30 mouse cellular contexts compared by ENCODE assay signal in genomic region chr5:143976232-143976631, GRCm38 (mm10). TPM values are rescaled to one million over a fixed set of nuclear protein-coding genes. Genes with fewer than 3 reads are reported as not detected.
DNase-seq lines count a peak whose midpoint lies in the region; ATAC-seq and TF ChIP-seq lines count a peak whose summit lies in the region.
"Had no signal": no experiment of that assay in that cellular context is flagged by ENCODE, and none has a peak within 500 bp of the region (broad histone marks: within the 10 kb centered on the region; RNA-seq: fewer than 3 reads in every experiment).

No protein-coding gene starts in this region.

- no peaks in the 10 kb centered on the region for H3K27me3 ChIP-seq in heart, embryonic 11.5 days (ENCODE audit: control insufficient read depth, insufficient read depth, low read length)
- H3K27me3 ChIP-seq in liver, embryonic 12.5 days (replicated peaks) = no peaks in the 10 kb centered on the region
- H3K27me3 ChIP-seq in liver, postnatal 0 days (ENCODE audit: insufficient read depth, low read length) = no peaks in the 10 kb centered on the region
- H3K27me3 ChIP-seq in hindbrain, embryonic 13.5 days = no peaks in the 10 kb centered on the region
- H3K27me3 ChIP-seq in stomach, postnatal 0 days (ENCODE audit: control insufficient read depth, insufficient read depth, low read length) = no peaks in the 10 kb centered on the region
- H3K27me3 ChIP-seq: embryonic facial prominence, embryonic 12.5 days; hindbrain, embryonic 12.5 days; limb, embryonic 13.5 days; midbrain, embryonic 15.5 days; neural tube, embryonic 15.5 days; Patski had no signal

- TF ChIP-seq CTCF in bone marrow, adult 2 months (IDR thresholded peaks at IDR 0.05; ENCODE audit: control insufficient read depth, insufficient read depth, low read length) = no peak
- no peak for TF ChIP-seq CTCF in liver, postnatal 0 days (IDR thresholded peaks at IDR 0.05; ENCODE audit: low read depth)
- TF ChIP-seq CTCF in stomach, postnatal 0 days (IDR thresholded peaks at IDR 0.05; ENCODE audit: low read depth) = no peak

- ATAC-seq in heart, embryonic 11.5 days (replicated peaks; ENCODE audit: insufficient number of reproducible peaks, low FRiP score, low TSS enrichment) = no peak
- peak; percentile 50 for ATAC-seq in liver, embryonic 12.5 days
- ATAC-seq in liver, postnatal 0 days = no peak
- ATAC-seq in hindbrain, embryonic 13.5 days (ENCODE audit: low FRiP score) = no peak
- ATAC-seq in stomach, postnatal 0 days (ENCODE audit: low FRiP score, low TSS enrichment) = no peak
- ATAC-seq: midbrain, embryonic 15.5 days had no signal

- no peak overlapping the region for H3K4me2 ChIP-seq in heart, embryonic 11.5 days
- peak overlapping the region; percentile 59 for H3K4me2 ChIP-seq in liver, embryonic 12.5 days
- H3K4me2 ChIP-seq in liver, postnatal 0 days (ENCODE audit: low read depth, low read length) = peak overlapping the region; percentile 33; the same call in 1 of the 2 replicates
- no peak overlapping the region for H3K4me2 ChIP-seq in hindbrain, embryonic 13.5 days
- H3K4me2 ChIP-seq in stomach, postnatal 0 days (replicated peaks; ENCODE audit: low read depth) = no peak overlapping the region
- H3K4me2 ChIP-seq: embryonic facial prominence, embryonic 12.5 days; hindbrain, embryonic 12.5 days; limb, embryonic 13.5 days; lung, embryonic 14.5 days; midbrain, embryonic 15.5 days; neural tube, embryonic 15.5 days had no signal

- H3K4me3 ChIP-seq in heart, embryonic 11.5 days (ENCODE audit: low read depth, low read length) = no peak overlapping the region
- no peak overlapping the region for H3K4me3 ChIP-seq in bone marrow, adult 2 months (replicated peaks; ENCODE audit: control insufficient read depth, low read depth, low read length)
- no peak overlapping the region for H3K4me3 ChIP-seq in liver, embryonic 12.5 days
- H3K4me3 ChIP-seq in liver, postnatal 0 days (ENCODE audit: low read depth, low read length) = no peak overlapping the region
- H3K4me3 ChIP-seq in hindbrain, embryonic 13.5 days = no peak overlapping the region
- no peak overlapping the region for H3K4me3 ChIP-seq in stomach, postnatal 0 days (ENCODE audit: low read depth, low read length)
- H3K4me3 ChIP-seq: embryonic facial prominence, embryonic 12.5 days; heart, embryonic 10.5 days; hindbrain, embryonic 12.5 days; limb, embryonic 13.5 days; midbrain, embryonic 10.5 days; midbrain, embryonic 15.5 days; neural tube, embryonic 15.5 days had no signal

- 0 out of 2 replicates have a peak overlapping the region, but pooled peaks have one; percentile 22 for H3K9ac ChIP-seq in heart, embryonic 11.5 days (ENCODE audit: low read depth, low read length)
- no peak overlapping the region for H3K9ac ChIP-seq in liver, embryonic 12.5 days
- no peak overlapping the region for H3K9ac ChIP-seq in liver, postnatal 0 days (replicated peaks)
- H3K9ac ChIP-seq in hindbrain, embryonic 13.5 days = no peak overlapping the region
- no peak overlapping the region for H3K9ac ChIP-seq in stomach, postnatal 0 days (ENCODE audit: low read length)
- H3K9ac ChIP-seq: embryonic facial prominence, embryonic 12.5 days; hindbrain, embryonic 12.5 days; limb, embryonic 13.5 days; lung, embryonic 14.5 days; midbrain, embryonic 15.5 days; neural tube, embryonic 15.5 days had no signal

- no peak overlapping the region for H3K27ac ChIP-seq in heart, embryonic 11.5 days (ENCODE audit: low read depth, low read length)
- peak overlapping the region; percentile 19; the same call in 1 of the 2 replicates for H3K27ac ChIP-seq in bone marrow, adult 2 months (ENCODE audit: control insufficient read depth, insufficient read depth, low read depth, low read length, poor library complexity)
- peak overlapping the region; percentile 83 for H3K27ac ChIP-seq in liver, embryonic 12.5 days
- H3K27ac ChIP-seq in liver, postnatal 0 days (ENCODE audit: low read depth) = peak overlapping the region; percentile 50; the same call in 1 of the 2 replicates
- no peak overlapping the region for H3K27ac ChIP-seq in hindbrain, embryonic 13.5 days
- H3K27ac ChIP-seq in stomach, postnatal 0 days (replicated peaks) = no peak overlapping the region
- H3K27ac ChIP-seq: embryonic facial prominence, embryonic 12.5 days; heart, embryonic 10.5 days; hindbrain, embryonic 12.5 days; limb, embryonic 13.5 days; midbrain, embryonic 10.5 days; midbrain, embryonic 15.5 days; neural tube, embryonic 15.5 days had no signal

- peaks cover 8% of the 10 kb centered on the region; the same call in 1 of the 2 replicates for H3K4me1 ChIP-seq in heart, embryonic 11.5 days (ENCODE audit: control insufficient read depth, insufficient read depth, low read length)
- peaks cover 4% of the 10 kb centered on the region for H3K4me1 ChIP-seq in bone marrow, adult 2 months (ENCODE audit: control insufficient read depth, insufficient read depth, low read length)
- H3K4me1 ChIP-seq in liver, embryonic 12.5 days = peaks cover 62% of the 10 kb centered on the region
- H3K4me1 ChIP-seq in liver, postnatal 0 days (ENCODE audit: insufficient read depth) = peaks cover 30% of the 10 kb centered on the region
- H3K4me1 ChIP-seq in hindbrain, embryonic 13.5 days (replicated peaks) = peaks cover 4% of the 10 kb centered on the region; the same call in 1 of the 2 replicates
- H3K4me1 ChIP-seq in stomach, postnatal 0 days (replicated peaks; ENCODE audit: control insufficient read depth, insufficient read depth) = no peaks in the 10 kb centered on the region
- H3K4me1 ChIP-seq: embryonic facial prominence, embryonic 12.5 days; midbrain, embryonic 15.5 days had no signal

- TF ChIP-seq POLR2A in bone marrow, adult 2 months (IDR thresholded peaks at IDR 0.05; ENCODE audit: borderline replicate concordance, control insufficient read depth, low read depth, low read length) = no peak

- no peaks in the 10 kb centered on the region for H3K9me3 ChIP-seq in heart, embryonic 11.5 days (replicated peaks; ENCODE audit: control insufficient read depth, low read length)
- H3K9me3 ChIP-seq in liver, embryonic 12.5 days (replicated peaks) = no peaks in the 10 kb centered on the region
- H3K9me3 ChIP-seq in liver, postnatal 0 days (ENCODE audit: low read length) = no peaks in the 10 kb centered on the region
- no peaks in the 10 kb centered on the region for H3K9me3 ChIP-seq in hindbrain, embryonic 13.5 days
- no peaks in the 10 kb centered on the region for H3K9me3 ChIP-seq in stomach, postnatal 0 days (ENCODE audit: control insufficient read depth, low read length)
- H3K9me3 ChIP-seq: embryonic facial prominence, embryonic 12.5 days; G1E; heart, embryonic 10.5 days; hindbrain, embryonic 12.5 days; limb, embryonic 13.5 days; midbrain, embryonic 10.5 days; midbrain, embryonic 15.5 days; neural tube, embryonic 15.5 days had no signal

- H3K36me3 ChIP-seq in heart, embryonic 11.5 days (ENCODE audit: control insufficient read depth, insufficient read depth, low read length) = no peaks in the 10 kb centered on the region
- no peaks in the 10 kb centered on the region for H3K36me3 ChIP-seq in liver, embryonic 12.5 days
- no peaks in the 10 kb centered on the region for H3K36me3 ChIP-seq in liver, postnatal 0 days (replicated peaks; ENCODE audit: insufficient read depth, low read length)
- H3K36me3 ChIP-seq in hindbrain, embryonic 13.5 days = no peaks in the 10 kb centered on the region
- no peaks in the 10 kb centered on the region for H3K36me3 ChIP-seq in stomach, postnatal 0 days (ENCODE audit: control insufficient read depth, insufficient read depth, low read length)
- H3K36me3 ChIP-seq: embryonic facial prominence, embryonic 12.5 days; heart, embryonic 10.5 days; hindbrain, embryonic 12.5 days; limb, embryonic 13.5 days; midbrain, embryonic 10.5 days; midbrain, embryonic 15.5 days; neural tube, embryonic 15.5 days had no signal

- no peak for DNase-seq in heart, adult 11 months
- DNase-seq in liver, postnatal 0 days = no peak
- DNase-seq in stomach, postnatal 0 days (ENCODE audit: low spot score) = no peak
- DNase-seq: adrenal gland, postnatal 10 days; cerebellum, adult 11-12 months; cerebellum, adult 9-11 months; embryo, embryonic 11 days; gastrocnemius, postnatal 14 days; heart, postnatal 36 days; kidney, adult 11 months; kidney, postnatal 14 days; layer of hippocampus, adult 9-11 months; lung, embryonic 14.5 days; lung, postnatal 14 days; right cerebral cortex, postnatal 4 days had no signal

- no peak for TF ChIP-seq EP300 in liver, postnatal 0 days (IDR thresholded peaks at IDR 0.05; ENCODE audit: low read depth)
- TF ChIP-seq EP300 in stomach, postnatal 0 days (optimal IDR thresholded peaks at IDR 0.05) = no peak

- WGBS in heart, embryonic 11.5 days (ENCODE audit: insufficient replicate concordance) = 75% methylated on average over 11 of the region's 11 CpGs
- WGBS in bone marrow, adult 2 months = 82% methylated on average over 11 of the region's 11 CpGs
- 68% methylated on average over 11 of the region's 11 CpGs for WGBS in liver, embryonic 12.5 days (ENCODE audit: insufficient replicate concordance)
- WGBS in liver, postnatal 0 days (ENCODE audit: insufficient replicate concordance) = 75% methylated on average over 11 of the region's 11 CpGs
- 92% methylated on average over 11 of the region's 11 CpGs for WGBS in hindbrain, embryonic 13.5 days
- 83% methylated on average over 11 of the region's 11 CpGs for WGBS in stomach, postnatal 0 days

RNA-seq across cellular contexts. Expression of gene Ccz1, which starts 38.4 kb away (rescaled TPM):
- polyA plus RNA-seq in heart, embryonic 11.5 days (2014; fragmentation: Nextera tagmentation; extraction: Ambion mirVana) = 67.2 and 72.1 TPM in 2 replicates
- 29.1 and 44.4 TPM in 2 replicates for polyA plus RNA-seq in bone marrow, adult 2 months (2011; ENCODE audit: insufficient read depth, insufficient read length, low replicate concordance, missing spikeins)
- 58.9 and 62.1 TPM in 2 replicates for polyA plus RNA-seq in liver, embryonic 12.5 days (2016; fragmentation: Nextera tagmentation; extraction: Ambion mirVana)
- polyA plus RNA-seq in liver, postnatal 0 days (2015; fragmentation: Nextera tagmentation; extraction: Ambion mirVana) = 30.5 and 31.5 TPM in 2 replicates
- polyA plus RNA-seq in hindbrain, embryonic 13.5 days (2015; fragmentation: Nextera tagmentation; extraction: Ambion mirVana) = 80.9 and 88.5 TPM in 2 replicates
- 57.1 and 59.6 TPM in 2 replicates for polyA plus RNA-seq in stomach, postnatal 0 days (2015; fragmentation: Nextera tagmentation; extraction: Ambion mirVana)

RNA-seq across cellular contexts. Expression of gene Rsph10b, which starts 43.4 kb away (rescaled TPM):
- 0.43 and 1.5 TPM in 2 replicates for polyA plus RNA-seq in heart, embryonic 11.5 days (2014; fragmentation: Nextera tagmentation; extraction: Ambion mirVana)
- 1.9 and 4.8 TPM in 2 replicates for polyA plus RNA-seq in bone marrow, adult 2 months (2011; ENCODE audit: insufficient read depth, insufficient read length, low replicate concordance, missing spikeins)
- 0.28 and 0.37 TPM in 2 replicates for polyA plus RNA-seq in liver, embryonic 12.5 days (2016; fragmentation: Nextera tagmentation; extraction: Ambion mirVana)
- 0.19 and 0.23 TPM in 2 replicates for polyA plus RNA-seq in liver, postnatal 0 days (2015; fragmentation: Nextera tagmentation; extraction: Ambion mirVana)
- polyA plus RNA-seq in hindbrain, embryonic 13.5 days (2015; fragmentation: Nextera tagmentation; extraction: Ambion mirVana) = 3.1 and 3.2 TPM in 2 replicates
- polyA plus RNA-seq in stomach, postnatal 0 days (2015; fragmentation: Nextera tagmentation; extraction: Ambion mirVana) = 0.19 and 0.27 TPM in 2 replicates
- polyA plus RNA-seq: G1E had no signal

RNA-seq across cellular contexts. Expression of gene Gm42421, which starts 48.3 kb away (rescaled TPM):
- polyA plus RNA-seq in heart, embryonic 11.5 days (2014; fragmentation: Nextera tagmentation; extraction: Ambion mirVana) = 0.62 and 0.82 TPM in 2 replicates
- 1.5 and 4.5 TPM in 2 replicates for polyA plus RNA-seq in bone marrow, adult 2 months (2011; ENCODE audit: insufficient read depth, insufficient read length, low replicate concordance, missing spikeins)
- polyA plus RNA-seq in liver, embryonic 12.5 days (2016; fragmentation: Nextera tagmentation; extraction: Ambion mirVana) = 0.18 TPM in 1 of 2 replicates, not detected in the other
- 0.19 TPM in 1 of 2 replicates, not detected in the other for polyA plus RNA-seq in liver, postnatal 0 days (2015; fragmentation: Nextera tagmentation; extraction: Ambion mirVana)
- polyA plus RNA-seq in hindbrain, embryonic 13.5 days (2015; fragmentation: Nextera tagmentation; extraction: Ambion mirVana) = 1.9 and 2.4 TPM in 2 replicates
- 0.28 TPM in 1 of 2 replicates, not detected in the other for polyA plus RNA-seq in stomach, postnatal 0 days (2015; fragmentation: Nextera tagmentation; extraction: Ambion mirVana)
- polyA plus RNA-seq: G1E; heart, embryonic 16.5 days had no signal

RNA-seq across cellular contexts. Expression of gene Ocm, which starts 50.2 kb away (rescaled TPM):
- not detected in 2 replicates for polyA plus RNA-seq in heart, embryonic 11.5 days (2014; fragmentation: Nextera tagmentation; extraction: Ambion mirVana)
- not detected in 2 replicates for polyA plus RNA-seq in bone marrow, adult 2 months (2011; ENCODE audit: insufficient read depth, insufficient read length, low replicate concordance, missing spikeins)
- not detected in 2 replicates for polyA plus RNA-seq in liver, embryonic 12.5 days (2016; fragmentation: Nextera tagmentation; extraction: Ambion mirVana)
- polyA plus RNA-seq in liver, postnatal 0 days (2015; fragmentation: Nextera tagmentation; extraction: Ambion mirVana) = not detected in 2 replicates
- polyA plus RNA-seq in hindbrain, embryonic 13.5 days (2015; fragmentation: Nextera tagmentation; extraction: Ambion mirVana) = 0.70 TPM in 1 of 2 replicates, not detected in the other
- polyA plus RNA-seq in stomach, postnatal 0 days (2015; fragmentation: Nextera tagmentation; extraction: Ambion mirVana) = 0.16 and 0.23 TPM in 2 replicates
- polyA plus RNA-seq: embryonic facial prominence, embryonic 12.5 days; forebrain, embryonic 14.5 days; G1E; hindbrain, embryonic 12.5 days; limb, embryonic 13.5 days; lung, embryonic 14.5 days; midbrain, embryonic 10.5 days; midbrain, embryonic 15.5 days; neural tube, embryonic 15.5 days; Patski had no signal

Comparison
In these comparisons a context has a peak if more than half of its experiments do, and no peak if none do; other contexts are left out.
1. H3K27ac ChIP-seq: peak in bone marrow, adult 2 months (single experiment), liver, embryonic 12.5 days (single experiment) and liver, postnatal 0 days (single experiment); none in heart, embryonic 11.5 days (single experiment), hindbrain, embryonic 13.5 days (single experiment) and stomach, postnatal 0 days (single experiment).
2. H3K4me2 ChIP-seq: peak in liver, embryonic 12.5 days (single experiment) and liver, postnatal 0 days (single experiment); none in heart, embryonic 11.5 days (single experiment), hindbrain, embryonic 13.5 days (single experiment) and stomach, postnatal 0 days (single experiment).